ENCODE assay signal across 13 mouse cellular contexts in the genomic region with DNA sequence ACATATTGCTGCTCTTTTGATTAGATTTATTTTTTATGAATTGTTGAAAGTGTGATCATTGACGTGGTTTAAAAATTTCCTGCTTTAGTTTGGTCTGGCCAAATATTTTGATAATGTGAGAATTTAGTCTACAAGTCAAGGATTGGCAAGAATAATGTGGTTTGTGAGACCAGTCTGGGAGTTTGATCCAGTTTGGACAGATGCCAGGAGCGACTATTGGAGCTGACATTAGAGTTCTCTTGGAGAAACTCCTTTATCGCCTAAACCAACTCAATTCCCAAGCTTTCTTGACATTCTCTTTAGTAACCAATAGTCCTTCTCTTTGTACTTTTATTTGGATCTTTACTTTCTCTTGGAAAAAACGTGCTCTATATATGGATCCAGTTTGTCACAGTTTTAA.
DNase-seq lines count a peak whose midpoint lies in the region; ATAC-seq and TF ChIP-seq lines count a peak whose summit lies in the region.
"Had no signal": no experiment of that assay in that cellular context is flagged by ENCODE, and none has a peak within 500 bp of the region (broad histone marks: within the 10 kb centered on the region; RNA-seq: fewer than 3 reads in every experiment).

No protein-coding gene starts in this region.

- no peaks in the 10 kb centered on the region for H3K36me3 ChIP-seq in kidney, adult 2 months (ENCODE audit: control insufficient read depth, insufficient read depth, low read length)
- no peaks in the 10 kb centered on the region for H3K36me3 ChIP-seq in kidney, embryonic 15.5 days
- H3K36me3 ChIP-seq in lung, postnatal 0 days (ENCODE audit: insufficient read depth, low read length) = no peaks in the 10 kb centered on the region
- H3K36me3 ChIP-seq: liver, embryonic 13.5 days had no signal

- no peaks in the 10 kb centered on the region; the same call in 1 of the 2 replicates for H3K4me1 ChIP-seq in kidney, adult 2 months (ENCODE audit: control insufficient read depth, insufficient read depth, low read length)
- no peaks in the 10 kb centered on the region for H3K4me1 ChIP-seq in kidney, embryonic 15.5 days
- H3K4me1 ChIP-seq in lung, postnatal 0 days (ENCODE audit: insufficient read depth, low read depth, low read length) = no peaks in the 10 kb centered on the region
- H3K4me1 ChIP-seq: forebrain, embryonic 13.5 days; liver, embryonic 13.5 days had no signal

- H3K4me2 ChIP-seq in kidney, embryonic 15.5 days = no peak overlapping the region
- no peak overlapping the region for H3K4me2 ChIP-seq in lung, postnatal 0 days (replicated peaks; ENCODE audit: low read depth, low read length)
- H3K4me2 ChIP-seq: forebrain, embryonic 13.5 days; liver, embryonic 13.5 days had no signal

- peak; percentile 2 for DNase-seq in cerebellum, adult 9-10 months
- DNase-seq in cerebellum, adult 11-12 months = no peak
- DNase-seq in kidney, adult 2 months = peak; percentile 22
- DNase-seq in adipocyte (ENCODE audit: low spot score) (peak; percentile 26), liver (no peak)
- peak; percentile 29 for DNase-seq in lung, postnatal 0 days (ENCODE audit: low spot score)
- DNase-seq in layer of hippocampus, adult 8-10 months (ENCODE audit: low spot score in 2 of 2) = no peak
- DNase-seq: cerebellum, adult 2 months; liver, embryonic 13.5 days had no signal

- WGBS in kidney, adult 2 months = 63% methylated on average over 4 of the region's 4 CpGs
- 68% methylated on average over 4 of the region's 4 CpGs for WGBS in kidney, embryonic 15.5 days
- WGBS in lung, postnatal 0 days = 39% methylated on average over 4 of the region's 4 CpGs

- TF ChIP-seq POLR2A in kidney, adult 2 months (IDR thresholded peaks at IDR 0.05; ENCODE audit: low read depth, low read length) = no peak

- ATAC-seq in kidney, embryonic 15.5 days (replicated peaks; ENCODE audit: low FRiP score) = no peak
- ATAC-seq in lung, postnatal 0 days = no peak
- ATAC-seq: forebrain, embryonic 13.5 days had no signal

- no peaks in the 10 kb centered on the region for H3K9me3 ChIP-seq in kidney, embryonic 15.5 days (replicated peaks)
- no peaks in the 10 kb centered on the region for H3K9me3 ChIP-seq in lung, postnatal 0 days (ENCODE audit: low read length)
- H3K9me3 ChIP-seq: forebrain, embryonic 13.5 days; liver, embryonic 13.5 days; midbrain, embryonic 10.5 days had no signal

- TF ChIP-seq CTCF in kidney, adult 2 months (conservative IDR thresholded peaks at IDR 0.05; ENCODE audit: insufficient read depth, insufficient read length, low read depth, low read length) = no peak
- TF ChIP-seq CTCF in lung, postnatal 0 days (IDR thresholded peaks at IDR 0.05) = no peak

- H3K27ac ChIP-seq in kidney, adult 2 months (ENCODE audit: insufficient read depth, low read depth, low read length) = no peak overlapping the region
- no peak overlapping the region for H3K27ac ChIP-seq in kidney, embryonic 15.5 days
- no peak overlapping the region for H3K27ac ChIP-seq in lung, postnatal 0 days (ENCODE audit: low read length)
- H3K27ac ChIP-seq: forebrain, embryonic 13.5 days; liver, embryonic 13.5 days; midbrain, embryonic 10.5 days; stomach, postnatal 0 days had no signal

- H3K27me3 ChIP-seq in kidney, adult 2 months (replicated peaks; ENCODE audit: control insufficient read depth, insufficient read depth, low read length) = no peaks in the 10 kb centered on the region
- no peaks in the 10 kb centered on the region for H3K27me3 ChIP-seq in kidney, embryonic 15.5 days
- H3K27me3 ChIP-seq in lung, postnatal 0 days (replicated peaks; ENCODE audit: insufficient read depth, low read length) = no peaks in the 10 kb centered on the region
- H3K27me3 ChIP-seq: forebrain, embryonic 13.5 days; liver, embryonic 13.5 days had no signal

- H3K9ac ChIP-seq in kidney, embryonic 15.5 days = no peak overlapping the region
- no peak overlapping the region for H3K9ac ChIP-seq in lung, postnatal 0 days (replicated peaks; ENCODE audit: low read depth)
- H3K9ac ChIP-seq: forebrain, embryonic 13.5 days; liver, embryonic 13.5 days had no signal

- no peak overlapping the region for H3K4me3 ChIP-seq in kidney, adult 2 months (ENCODE audit: insufficient read depth, low read depth, low read length)
- H3K4me3 ChIP-seq in kidney, embryonic 15.5 days (replicated peaks) = no peak overlapping the region
- H3K4me3 ChIP-seq in lung, postnatal 0 days (ENCODE audit: low read depth, low read length) = no peak overlapping the region
- H3K4me3 ChIP-seq: forebrain, embryonic 13.5 days; liver, embryonic 13.5 days; midbrain, embryonic 10.5 days had no signal

- TF ChIP-seq EP300 in lung, postnatal 0 days (IDR thresholded peaks at IDR 0.05) = no peak

Comparison
In these comparisons a context has a peak if more than half of its experiments do, and no peak if none do; other contexts are left out.
1. DNase-seq: peak in cerebellum, adult 9-10 months (single experiment), kidney, adult 2 months (single experiment), adipocyte (single experiment) and lung, postnatal 0 days (single experiment); none in cerebellum, adult 11-12 months (single experiment), liver (single experiment) and layer of hippocampus, adult 8-10 months (0 of 2).